Mouse (Mus musculus): ENCODE data around the gene Map2k2.

Gene Map2k2

GRCm38 (mm10) chr10:81144667-81145066, 39.0 kb downstream of the Map2k2 start:
- no peak for DNase-seq (ENCODE audit: low read depth, low spot score)
- H3K36me3 ChIP-seq (ENCODE audit: control insufficient read depth, insufficient read depth, low read length, poor library complexity, severe bottlenecking) = peaks cover 46% of the 10 kb centered on the region
- H3K27me3 ChIP-seq (ENCODE audit: control insufficient read depth, insufficient read depth, low read length, poor library complexity, severe bottlenecking) = no peaks in the 10 kb centered on the region

- DNase-seq (ENCODE audit: low read depth, low spot score) = no peak
- H3K27me3 ChIP-seq (ENCODE audit: control insufficient read depth, insufficient read depth, low read length, poor library complexity, severe bottlenecking) = no peaks in the 10 kb centered on the region
- H3K36me3 ChIP-seq (ENCODE audit: control insufficient read depth, insufficient read depth, low read length, poor library complexity, severe bottlenecking) = peaks cover 46% of the 10 kb centered on the region
These were observed 39.6 kb downstream of the Map2k2 start for GRCm38 (mm10) chr10:81145307-81145706.

GRCm38 (mm10) chr10:81145778-81146177, 40.1 kb downstream of the Map2k2 start:
- peaks cover 46% of the 10 kb centered on the region for H3K36me3 ChIP-seq (ENCODE audit: control insufficient read depth, insufficient read depth, low read length, poor library complexity, severe bottlenecking)
- H3K27me3 ChIP-seq (ENCODE audit: control insufficient read depth, insufficient read depth, low read length, poor library complexity, severe bottlenecking) = no peaks in the 10 kb centered on the region
- DNase-seq (ENCODE audit: low read depth, low spot score) = no peak

GRCm38 (mm10) chr10:81146296-81146695, 40.6 kb downstream of the Map2k2 start:
- no peak for DNase-seq (ENCODE audit: low read depth, low spot score)
- Histone ChIP-seq H3K36me3 (ENCODE audit: control insufficient read depth, insufficient read depth, low read length, poor library complexity, severe bottlenecking) (peaks cover 45% of the 10 kb centered on the region), H3K27me3 (ENCODE audit: control insufficient read depth, insufficient read depth, low read length, poor library complexity, severe bottlenecking) (no peaks in the 10 kb centered on the region)

- no peaks in the 10 kb centered on the region for H3K27me3 ChIP-seq (ENCODE audit: control insufficient read depth, insufficient read depth, low read length, poor library complexity, severe bottlenecking)
- H3K36me3 ChIP-seq (ENCODE audit: control insufficient read depth, insufficient read depth, low read length, poor library complexity, severe bottlenecking) = peaks cover 27% of the 10 kb centered on the region
- DNase-seq (ENCODE audit: low read depth, low spot score) = no peak
These were observed 45.5 kb downstream of the Map2k2 start for GRCm38 (mm10) chr10:81151261-81151660.

GRCm38 (mm10) chr10:81152609-81153008, 46.9 kb downstream of the Map2k2 start:
- Histone ChIP-seq H3K27me3 (ENCODE audit: control insufficient read depth, insufficient read depth, low read length, poor library complexity, severe bottlenecking) (no peaks in the 10 kb centered on the region), H3K36me3 (ENCODE audit: control insufficient read depth, insufficient read depth, low read length, poor library complexity, severe bottlenecking) (peaks cover 18% of the 10 kb centered on the region)
- DNase-seq (ENCODE audit: low read depth, low spot score) = no peak

- no peak for DNase-seq (ENCODE audit: low read depth, low spot score)
- H3K27me3 ChIP-seq (ENCODE audit: control insufficient read depth, insufficient read depth, low read length, poor library complexity, severe bottlenecking) = no peaks in the 10 kb centered on the region
These were observed 48.6 kb downstream of the Map2k2 start for GRCm38 (mm10) chr10:81154313-81154712.

GRCm38 (mm10) chr10:81154736-81155135, 49.0 kb downstream of the Map2k2 start:
- no peak for DNase-seq (ENCODE audit: low read depth, low spot score)
- peaks cover 6% of the 10 kb centered on the region for H3K36me3 ChIP-seq (ENCODE audit: control insufficient read depth, insufficient read depth, low read length, poor library complexity, severe bottlenecking)
- no peaks in the 10 kb centered on the region for H3K27me3 ChIP-seq (ENCODE audit: control insufficient read depth, insufficient read depth, low read length, poor library complexity, severe bottlenecking)

More at GRCm38 (mm10) chr10:81154313-81154712, 48.6 kb downstream of the Map2k2 start:
- H3K36me3 ChIP-seq (ENCODE audit: control insufficient read depth, insufficient read depth, low read length, poor library complexity, severe bottlenecking) = peaks cover 8% of the 10 kb centered on the region

GRCm38 (mm10) chr10:81161602-81162317, 56.0 kb downstream of the Map2k2 start:
- DNase-seq (ENCODE audit: low read depth, low spot score) = peak; percentile 97
- Histone ChIP-seq H3K36me3 (ENCODE audit: control insufficient read depth, insufficient read depth, low read length, poor library complexity, severe bottlenecking) (no peaks in the 10 kb centered on the region; the same call in 1 of the 2 replicates), H3K27me3 (ENCODE audit: control insufficient read depth, insufficient read depth, low read length, poor library complexity, severe bottlenecking) (no peaks in the 10 kb centered on the region)

- H3K27me3 ChIP-seq (ENCODE audit: control insufficient read depth, insufficient read depth, low read length, poor library complexity, severe bottlenecking) = no peaks in the 10 kb centered on the region
- DNase-seq (ENCODE audit: low read depth, low spot score) = no peak
- no peaks in the 10 kb centered on the region; the same call in 1 of the 2 replicates for H3K36me3 ChIP-seq (ENCODE audit: control insufficient read depth, insufficient read depth, low read length, poor library complexity, severe bottlenecking)
These were observed 56.6 kb downstream of the Map2k2 start for GRCm38 (mm10) chr10:81162318-81162652.

GRCm38 (mm10) chr10:81165118-81165517, 59.4 kb downstream of the Map2k2 start:
- Histone ChIP-seq H3K36me3 (ENCODE audit: control insufficient read depth, insufficient read depth, low read length, poor library complexity, severe bottlenecking) (no peaks in the 10 kb centered on the region), H3K27me3 (ENCODE audit: control insufficient read depth, insufficient read depth, low read length, poor library complexity, severe bottlenecking) (no peaks in the 10 kb centered on the region)
- DNase-seq (ENCODE audit: low read depth, low spot score) = no peak

- DNase-seq (ENCODE audit: low read depth, low spot score) = peak; percentile 100
- no peaks in the 10 kb centered on the region for H3K36me3 ChIP-seq (ENCODE audit: control insufficient read depth, insufficient read depth, low read length, poor library complexity, severe bottlenecking)
- H3K27me3 ChIP-seq (ENCODE audit: control insufficient read depth, insufficient read depth, low read length, poor library complexity, severe bottlenecking) = no peaks in the 10 kb centered on the region
These were observed 61.7 kb downstream of the Map2k2 start, which contains the start of gene Pias4 for GRCm38 (mm10) chr10:81167200-81168086. Gene Pias4, minus strand, starts transcription at chr10:81167923.

- DNase-seq (ENCODE audit: low read depth, low spot score) = no peak
- no peaks in the 10 kb centered on the region for H3K36me3 ChIP-seq (ENCODE audit: control insufficient read depth, insufficient read depth, low read length, poor library complexity, severe bottlenecking)
- no peaks in the 10 kb centered on the region for H3K27me3 ChIP-seq (ENCODE audit: control insufficient read depth, insufficient read depth, low read length, poor library complexity, severe bottlenecking)
These were observed 62.3 kb downstream of the Map2k2 start for GRCm38 (mm10) chr10:81168087-81168431.

- peak; percentile 92 for DNase-seq (ENCODE audit: low read depth, low spot score)
- Histone ChIP-seq H3K36me3 (ENCODE audit: control insufficient read depth, insufficient read depth, low read length, poor library complexity, severe bottlenecking) (no peaks in the 10 kb centered on the region), H3K27me3 (ENCODE audit: control insufficient read depth, insufficient read depth, low read length, poor library complexity, severe bottlenecking) (no peaks in the 10 kb centered on the region)
These were observed 63.0 kb downstream of the Map2k2 start for GRCm38 (mm10) chr10:81168521-81169244.
